In genomic region chr2:101810774-101811173, GRCm38 (mm10) we compare ENCODE assay signal across 18 mouse cellular contexts.
A peak's percentile ranks its signal among the peaks of the same experiment; 100 is the strongest.
DNase-seq lines count a peak whose midpoint lies in the region; ATAC-seq and TF ChIP-seq lines count a peak whose summit lies in the region.
"Had no signal": no experiment of that assay in that cellular context is flagged by ENCODE, and none has a peak within 500 bp of the region (broad histone marks: within the 10 kb centered on the region; RNA-seq: fewer than 3 reads in every experiment).

No protein-coding gene starts in this region.

- TF ChIP-seq EP300 in lung, postnatal 0 days (IDR thresholded peaks at IDR 0.05), result 0 out of 2 replicates have a peak, but pooled peaks have one; percentile 14

- no peak overlapping the region for H3K9ac ChIP-seq in kidney, embryonic 14.5 days (ENCODE audit: low read depth, low read length)
- no peak overlapping the region for H3K9ac ChIP-seq in lung, postnatal 0 days (replicated peaks; ENCODE audit: low read depth)
- no peak overlapping the region for H3K9ac ChIP-seq in intestine, embryonic 15.5 days
- H3K9ac ChIP-seq: embryonic facial prominence, embryonic 12.5 days; forebrain, embryonic 15.5 days; heart, embryonic 13.5 days had no signal

- no peak for ATAC-seq in kidney, embryonic 14.5 days (ENCODE audit: low FRiP score, low TSS enrichment)
- peak; percentile 60 for ATAC-seq in lung, postnatal 0 days
- no peak for ATAC-seq in intestine, embryonic 15.5 days
- ATAC-seq: CD4-positive, CD25-positive, alpha-beta regulatory T cell, adult 4 months; forebrain, embryonic 15.5 days had no signal

- H3K4me2 ChIP-seq in kidney, embryonic 14.5 days (replicated peaks; ENCODE audit: low read depth, low read length), result no peak overlapping the region
- H3K4me2 ChIP-seq in lung, postnatal 0 days (replicated peaks; ENCODE audit: low read depth, low read length), result peak overlapping the region; percentile 17; the same call in 1 of the 2 replicates
- no peak overlapping the region for H3K4me2 ChIP-seq in intestine, embryonic 15.5 days (replicated peaks)
- H3K4me2 ChIP-seq: embryonic facial prominence, embryonic 12.5 days; forebrain, embryonic 15.5 days; heart, embryonic 13.5 days had no signal

- no peaks in the 10 kb centered on the region for H3K27me3 ChIP-seq in kidney, embryonic 14.5 days (ENCODE audit: control insufficient read depth, insufficient read depth, low read length)
- H3K27me3 ChIP-seq in lung, postnatal 0 days (replicated peaks; ENCODE audit: insufficient read depth, low read length), result no peaks in the 10 kb centered on the region
- H3K27me3 ChIP-seq in intestine, embryonic 15.5 days (replicated peaks), result no peaks in the 10 kb centered on the region
- H3K27me3 ChIP-seq: embryonic facial prominence, embryonic 12.5 days; forebrain, embryonic 15.5 days; heart, embryonic 13.5 days had no signal

- 54% methylated on average over 8 of the region's 8 CpGs for WGBS in kidney, embryonic 14.5 days
- 42% methylated on average over 8 of the region's 8 CpGs for WGBS in lung, postnatal 0 days
- 51% methylated on average over 8 of the region's 8 CpGs for WGBS in intestine, embryonic 15.5 days

- H3K36me3 ChIP-seq in kidney, embryonic 14.5 days (ENCODE audit: control insufficient read depth, insufficient read depth, low read length), result no peaks in the 10 kb centered on the region
- no peaks in the 10 kb centered on the region for H3K36me3 ChIP-seq in lung, postnatal 0 days (ENCODE audit: insufficient read depth, low read length)
- H3K36me3 ChIP-seq in intestine, embryonic 15.5 days, result no peaks in the 10 kb centered on the region
- H3K36me3 ChIP-seq: embryonic facial prominence, embryonic 12.5 days; forebrain, embryonic 15.5 days; heart, embryonic 13.5 days had no signal

- peak overlapping the region; percentile 65; the same call in 1 of the 2 replicates for H3K27ac ChIP-seq in kidney, embryonic 14.5 days (ENCODE audit: low read depth, low read length)
- 0 out of 2 replicates have a peak overlapping the region, but pooled peaks have one; percentile 9 for H3K27ac ChIP-seq in lung, postnatal 0 days (ENCODE audit: low read length)
- 0 out of 2 replicates have a peak overlapping the region, but pooled peaks have one; percentile 22 for H3K27ac ChIP-seq in intestine, embryonic 15.5 days
- H3K27ac ChIP-seq: embryonic facial prominence, embryonic 12.5 days; forebrain, embryonic 15.5 days; heart, embryonic 13.5 days had no signal

- no peak for DNase-seq in kidney, postnatal 14 days
- peak; percentile 58 for DNase-seq in lung, postnatal 0 days (ENCODE audit: low spot score)
- no peak for DNase-seq in lung, postnatal 25 days (ENCODE audit: low spot score)
- DNase-seq in heart, adult 11 months, result no peak
- DNase-seq in gastrocnemius, adult 18-20 months (ENCODE audit: low spot score), result no peak
- DNase-seq: adrenal gland, postnatal 10 days; B cell, adult 2 months; cerebellum, adult 11 months; cerebellum, adult 8-10 months; cerebellum, postnatal 25 days; gastrocnemius, postnatal 10 days; heart, postnatal 36 days had no signal

- no peaks in the 10 kb centered on the region for H3K9me3 ChIP-seq in kidney, embryonic 14.5 days (ENCODE audit: control insufficient read depth, low read length)
- H3K9me3 ChIP-seq in lung, postnatal 0 days (ENCODE audit: low read length), result no peaks in the 10 kb centered on the region
- no peaks in the 10 kb centered on the region for H3K9me3 ChIP-seq in intestine, embryonic 15.5 days
- H3K9me3 ChIP-seq: embryonic facial prominence, embryonic 12.5 days; forebrain, embryonic 15.5 days; heart, embryonic 13.5 days had no signal

- no peak for TF ChIP-seq CTCF in lung, postnatal 0 days (IDR thresholded peaks at IDR 0.05)

- H3K4me1 ChIP-seq in kidney, embryonic 14.5 days (ENCODE audit: control insufficient read depth, insufficient read depth, low read length), result peaks cover 13% of the 10 kb centered on the region; the same call in 1 of the 2 replicates
- no peaks in the 10 kb centered on the region for H3K4me1 ChIP-seq in lung, postnatal 0 days (ENCODE audit: insufficient read depth, low read depth, low read length)
- H3K4me1 ChIP-seq in intestine, embryonic 15.5 days (replicated peaks), result peaks cover 7% of the 10 kb centered on the region; the same call in 1 of the 2 replicates
- H3K4me1 ChIP-seq: forebrain, embryonic 15.5 days had no signal

- H3K4me3 ChIP-seq in kidney, embryonic 14.5 days (ENCODE audit: low read length), result no peak overlapping the region
- H3K4me3 ChIP-seq in lung, postnatal 0 days (ENCODE audit: low read depth, low read length), result no peak overlapping the region
- no peak overlapping the region for H3K4me3 ChIP-seq in intestine, embryonic 15.5 days (replicated peaks)
- H3K4me3 ChIP-seq: embryonic facial prominence, embryonic 12.5 days; forebrain, embryonic 15.5 days; heart, embryonic 13.5 days had no signal

Comparison
In these comparisons a context has a peak if more than half of its experiments do, and no peak if none do; other contexts are left out.
1. H3K27ac ChIP-seq: peak in every context shown above with its lines; median percentile 65 in kidney, embryonic 14.5 days; 22 in intestine, embryonic 15.5 days; 9 in lung, postnatal 0 days.